10 mouse cellular contexts compared by ENCODE assay signal in the genomic region with DNA sequence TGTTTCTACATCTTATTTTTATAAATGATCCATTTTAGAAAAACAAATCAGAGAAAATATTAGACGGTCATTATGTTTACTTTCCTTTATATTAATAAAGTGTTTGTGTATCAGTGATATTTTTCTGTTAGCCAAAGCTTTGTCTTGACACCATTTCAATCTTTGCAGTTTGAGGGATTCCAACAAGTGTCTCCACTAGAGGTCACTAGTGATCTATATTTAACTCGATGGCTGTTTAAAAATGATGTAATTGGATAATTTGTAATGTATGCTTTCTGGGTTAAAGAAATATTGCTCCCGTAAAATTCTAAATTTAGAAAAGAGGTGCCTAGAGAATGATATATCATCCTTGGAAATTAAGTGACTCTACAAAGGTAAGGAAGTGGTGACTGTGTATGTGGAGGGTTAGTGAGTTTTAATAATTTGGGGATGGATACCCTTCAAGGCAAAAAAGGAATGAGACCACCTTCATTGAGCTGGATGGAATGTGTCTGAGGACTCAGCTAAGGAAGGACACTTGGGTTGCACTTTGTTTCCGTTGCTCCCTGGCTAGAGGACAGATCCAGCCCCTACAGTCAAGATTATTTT. TPM values are rescaled to one million over a fixed set of nuclear protein-coding genes. Genes with fewer than 3 reads are reported as not detected.
DNase-seq lines count a peak whose midpoint lies in the region; ATAC-seq and TF ChIP-seq lines count a peak whose summit lies in the region.
"Had no signal": no experiment of that assay in that cellular context is flagged by ENCODE, and none has a peak within 500 bp of the region (broad histone marks: within the 10 kb centered on the region; RNA-seq: fewer than 3 reads in every experiment).

No protein-coding gene starts in this region.

- peaks cover 3% of the 10 kb centered on the region; the same call in 1 of the 2 replicates for H3K9me3 ChIP-seq in limb, embryonic 14.5 days (ENCODE audit: control insufficient read depth, low read length)
- no peaks in the 10 kb centered on the region for H3K9me3 ChIP-seq in limb, embryonic 10.5 days (replicated peaks)
- no peaks in the 10 kb centered on the region for H3K9me3 ChIP-seq in midbrain, embryonic 16.5 days (replicated peaks; ENCODE audit: control insufficient read depth, low read length, poor library complexity, severe bottlenecking)
- H3K9me3 ChIP-seq: embryonic facial prominence, embryonic 13.5 days had no signal

- no peaks in the 10 kb centered on the region for H3K4me1 ChIP-seq in limb, embryonic 14.5 days (ENCODE audit: control insufficient read depth, insufficient read depth, low read length)
- H3K4me1 ChIP-seq in limb, embryonic 10.5 days: no peaks in the 10 kb centered on the region
- H3K4me1 ChIP-seq in midbrain, embryonic 16.5 days (ENCODE audit: control insufficient read depth, insufficient read depth, low read length): no peaks in the 10 kb centered on the region
- H3K4me1 ChIP-seq: embryonic facial prominence, embryonic 13.5 days had no signal

- no peak for ATAC-seq in limb, embryonic 14.5 days (ENCODE audit: low FRiP score, low read depth)
- ATAC-seq in midbrain, embryonic 16.5 days: peak; percentile 58; the same call in 1 of the 2 replicates

- WGBS in limb, embryonic 14.5 days: 20% methylated on average over 4 of the region's 4 CpGs
- 33% methylated on average over 4 of the region's 4 CpGs for WGBS in limb, embryonic 10.5 days
- WGBS in midbrain, embryonic 16.5 days: 22% methylated on average over 4 of the region's 4 CpGs

- peak; percentile 18 to 75 for DNase-seq in cerebellum, postnatal 10 days
- DNase-seq in cerebellum, adult 11 months: no peak
- peak; percentile 75 for DNase-seq in limb, embryonic 14.5 days (ENCODE audit: low spot score)
- DNase-seq in limb, embryonic 10.5 days (ENCODE audit: low spot score): no peak
- peak; percentile 77 for DNase-seq in brain, embryonic 14.5 days (ENCODE audit: low read depth)
- no peak for DNase-seq in adrenal gland, adult 18-20 months (ENCODE audit: low spot score in 2 of 2)
- no peak for DNase-seq in heart, postnatal 14 days
- DNase-seq: kidney, postnatal 25 days had no signal

- no peak overlapping the region for H3K9ac ChIP-seq in limb, embryonic 14.5 days (ENCODE audit: low read depth, low read length, severe bottlenecking)
- H3K9ac ChIP-seq in midbrain, embryonic 16.5 days (ENCODE audit: low read depth, low read length): no peak overlapping the region
- H3K9ac ChIP-seq: embryonic facial prominence, embryonic 13.5 days had no signal

- H3K36me3 ChIP-seq in limb, embryonic 14.5 days (ENCODE audit: control insufficient read depth, insufficient read depth, low read length): no peaks in the 10 kb centered on the region
- no peaks in the 10 kb centered on the region for H3K36me3 ChIP-seq in limb, embryonic 10.5 days
- no peaks in the 10 kb centered on the region for H3K36me3 ChIP-seq in midbrain, embryonic 16.5 days (ENCODE audit: control insufficient read depth, insufficient read depth, low read length)
- H3K36me3 ChIP-seq: embryonic facial prominence, embryonic 13.5 days had no signal

- no peak overlapping the region for H3K4me3 ChIP-seq in limb, embryonic 14.5 days (replicated peaks; ENCODE audit: low read length)
- H3K4me3 ChIP-seq in limb, embryonic 10.5 days: no peak overlapping the region
- H3K4me3 ChIP-seq in midbrain, embryonic 16.5 days (ENCODE audit: low read depth, low read length): no peak overlapping the region
- H3K4me3 ChIP-seq: embryonic facial prominence, embryonic 13.5 days had no signal

- H3K27ac ChIP-seq in limb, embryonic 14.5 days (replicated peaks; ENCODE audit: low read depth, low read length): no peak overlapping the region
- H3K27ac ChIP-seq in limb, embryonic 10.5 days: no peak overlapping the region
- H3K27ac ChIP-seq in midbrain, embryonic 16.5 days (ENCODE audit: low read length): no peak overlapping the region
- H3K27ac ChIP-seq: embryonic facial prominence, embryonic 13.5 days had no signal

- no peak overlapping the region for H3K4me2 ChIP-seq in limb, embryonic 14.5 days (replicated peaks; ENCODE audit: low read depth, low read length, severe bottlenecking)
- H3K4me2 ChIP-seq in midbrain, embryonic 16.5 days (ENCODE audit: low read length): no peak overlapping the region
- H3K4me2 ChIP-seq: embryonic facial prominence, embryonic 13.5 days had no signal

- TF ChIP-seq POLR2A in limb, embryonic 14.5 days (IDR thresholded peaks at IDR 0.05; ENCODE audit: borderline replicate concordance, extremely low read depth, insufficient read depth, insufficient read length): no peak
- TF ChIP-seq POLR2A in brain, embryonic 14.5 days (IDR thresholded peaks at IDR 0.05; ENCODE audit: borderline replicate concordance, extremely low read depth, insufficient read depth, insufficient read length, poor library complexity, severe bottlenecking): no peak

- no peak for TF ChIP-seq CTCF in brain, embryonic 14.5 days (IDR thresholded peaks at IDR 0.05; ENCODE audit: borderline replicate concordance, extremely low read depth, insufficient read depth, insufficient read length)

- H3K27me3 ChIP-seq in limb, embryonic 14.5 days (ENCODE audit: control insufficient read depth, insufficient read depth, low read length): no peaks in the 10 kb centered on the region
- no peaks in the 10 kb centered on the region for H3K27me3 ChIP-seq in limb, embryonic 10.5 days (ENCODE audit: low read depth, poor library complexity, severe bottlenecking)
- H3K27me3 ChIP-seq in midbrain, embryonic 16.5 days (ENCODE audit: control insufficient read depth, insufficient read depth, low read depth, low read length): no peaks in the 10 kb centered on the region
- H3K27me3 ChIP-seq: embryonic facial prominence, embryonic 13.5 days had no signal

- intact Hi-C loops in heart, postnatal 14 days (cut with DNase I): no loop called here

RNA-seq across cellular contexts. Expression of gene Gnpda2, which starts 21.2 kb away (rescaled TPM):
- polyA plus RNA-seq in limb, embryonic 14.5 days (2012; rRNA removed): 21.1 and 25.2 TPM in 2 replicates
- 53.4 and 54.4 TPM in 2 replicates for polyA plus RNA-seq in limb, embryonic 14.5 days (2014; fragmentation: Nextera tagmentation; extraction: Ambion mirVana)
- polyA plus RNA-seq in limb, embryonic 10.5 days (2016; fragmentation: Nextera tagmentation; extraction: Ambion mirVana): 18.5 and 25.6 TPM in 2 replicates
- 16.7 and 19.4 TPM in 2 replicates for polyA plus RNA-seq in brain, embryonic 14.5 days (2012; rRNA removed)
- polyA plus RNA-seq in midbrain, embryonic 16.5 days (2015; fragmentation: Nextera tagmentation; extraction: Ambion mirVana): 27.1 and 32.9 TPM in 2 replicates
- total RNA-seq in adrenal gland, adult 18-20 months (2021): 10 to 100 TPM; 15.9 to 22.1 TPM
- 10 to 100 TPM; 12.3 to 15.0 TPM for total RNA-seq in heart, postnatal 14 days (2021)

RNA-seq across cellular contexts. Expression of gene Guf1, which starts 56.6 kb away (rescaled TPM):
- polyA plus RNA-seq in limb, embryonic 14.5 days (2012; rRNA removed): 66.4 and 70.0 TPM in 2 replicates
- 47.3 and 59.9 TPM in 2 replicates for polyA plus RNA-seq in limb, embryonic 14.5 days (2014; fragmentation: Nextera tagmentation; extraction: Ambion mirVana)
- polyA plus RNA-seq in limb, embryonic 10.5 days (2016; fragmentation: Nextera tagmentation; extraction: Ambion mirVana): 42.0 and 53.8 TPM in 2 replicates
- 52.1 and 56.5 TPM in 2 replicates for polyA plus RNA-seq in brain, embryonic 14.5 days (2012; rRNA removed)
- polyA plus RNA-seq in midbrain, embryonic 16.5 days (2015; fragmentation: Nextera tagmentation; extraction: Ambion mirVana): 52.1 and 53.1 TPM in 2 replicates
- total RNA-seq in adrenal gland, adult 18-20 months (2021): 10 to 100 TPM; 20.2 to 22.0 TPM
- 10 to 100 TPM; 27.7 to 30.5 TPM for total RNA-seq in heart, postnatal 14 days (2021)

Comparison
In these comparisons a context has a peak if more than half of its experiments do, and no peak if none do; other contexts are left out.
1. DNase-seq: peak in cerebellum, postnatal 10 days (2 of 2), limb, embryonic 14.5 days (single experiment) and brain, embryonic 14.5 days (single experiment); none in cerebellum, adult 11 months (single experiment), limb, embryonic 10.5 days (single experiment), adrenal gland, adult 18-20 months (0 of 2) and heart, postnatal 14 days (0 of 2).